Mouse (Mus musculus) erythroblast, adult 5-6 weeks (primary cell): Measurements from ENCODE around the gene Lrrd1. TPM values are rescaled to one million over a fixed set of nuclear protein-coding genes. Genes with fewer than 3 reads are reported as not detected.

Experiments
- total RNA-seq, 2 experiments: library from RNA; stranded (forward) in 1 of 2; stranded (reverse) in 1 of 2; fragments of 150-400 nt in 1 of 2; fragments of 200-764, 138-1000 nt in 1 of 2; gene quantifications; 2 replicates each; pipeline versions ENCODE4 v1.2.3 to v1.2.4; 2015 to 2017; ENCODE audit warnings: low replicate concordance in 2 of 2

The Lrrd1 gene
- total RNA-seq, 2 experiments from 2014 or later = not detected

Other genes starting within 250 kb of the Lrrd1 start
- gene Pex1, start 249.1 kb upstream of the Lrrd1 start, total RNA-seq (2015; ENCODE audit: low replicate concordance) = 11.1 and 19.2 TPM in 2 replicates
- gene Pex1, start 249.1 kb upstream of the Lrrd1 start, total RNA-seq (2017; ENCODE audit: low replicate concordance) = 5.0 and 7.8 TPM in 2 replicates
- gene Rbm48, start 248.6 kb upstream of the Lrrd1 start, total RNA-seq (2015; ENCODE audit: low replicate concordance) = 3.1 and 3.5 TPM in 2 replicates
- gene Rbm48, start 248.6 kb upstream of the Lrrd1 start, total RNA-seq (2017; ENCODE audit: low replicate concordance) = 9.9 and 22.0 TPM in 2 replicates
- not detected in 2 replicates for gene Tmbim7, start 194.0 kb upstream of the Lrrd1 start, total RNA-seq (2015; ENCODE audit: low replicate concordance)
- not detected in 2 replicates for gene Tmbim7, start 194.0 kb upstream of the Lrrd1 start, total RNA-seq (2017; ENCODE audit: low replicate concordance)
- 49.3 and 49.4 TPM in 2 replicates for gene Gatad1, start 188.0 kb upstream of the Lrrd1 start, total RNA-seq (2015; ENCODE audit: low replicate concordance)
- 42.1 and 58.0 TPM in 2 replicates for gene Gatad1, start 188.0 kb upstream of the Lrrd1 start, total RNA-seq (2017; ENCODE audit: low replicate concordance)
- gene Ankib1, start 42.2 kb upstream of the Lrrd1 start, total RNA-seq (2015; ENCODE audit: low replicate concordance) = 4.8 and 13.2 TPM in 2 replicates
- gene Ankib1, start 42.2 kb upstream of the Lrrd1 start, total RNA-seq (2017; ENCODE audit: low replicate concordance) = 18.1 and 21.3 TPM in 2 replicates
- gene Krit1, start 42.0 kb upstream of the Lrrd1 start, total RNA-seq (2015; ENCODE audit: low replicate concordance) = 36.8 and 42.3 TPM in 2 replicates
- gene Krit1, start 42.0 kb upstream of the Lrrd1 start, total RNA-seq (2017; ENCODE audit: low replicate concordance) = 51.4 and 55.5 TPM in 2 replicates
- 2.1 and 13.1 TPM in 2 replicates for gene Mterf1a, start 48.8 kb downstream of the Lrrd1 start, total RNA-seq (2015; ENCODE audit: low replicate concordance)
- 4.7 and 8.2 TPM in 2 replicates for gene Mterf1a, start 48.8 kb downstream of the Lrrd1 start, total RNA-seq (2017; ENCODE audit: low replicate concordance)
- 11.3 and 13.4 TPM in 2 replicates for gene Akap9, start 82.9 kb downstream of the Lrrd1 start, total RNA-seq (2015; ENCODE audit: low replicate concordance)
- 10.0 and 25.9 TPM in 2 replicates for gene Akap9, start 82.9 kb downstream of the Lrrd1 start, total RNA-seq (2017; ENCODE audit: low replicate concordance)